Mouse (Mus musculus) stomach, embryonic 15.5 days (tissue): ENCODE results near the gene Tbkbp1. TPM values are rescaled to one million over a fixed set of nuclear protein-coding genes. Genes with fewer than 3 reads are reported as not detected.

ENCODE experiments used
- ATAC-seq: fragments of 200-750 bp; cut with Nextera tagmentation; 2 replicates; pipeline ENCODE4 v1.8.0; 2017; ENCODE audit warnings: low read depth, moderate number of reproducible peaks, moderate TSS enrichment; ENCODE audit not compliant: insufficient read depth, low FRiP score
- H3K27ac ChIP-seq: fragments of 300-500 bp; sonication (generic); 2 replicates; pipeline ENCODE4 v1.5.1; 2015; ENCODE audit warnings: mild to moderate bottlenecking, inconsistent platforms
- H3K27me3 ChIP-seq: fragments of 300-500 bp; sonication (generic); replicated peaks from 2 replicates; pipeline ENCODE4 v1.6.1; 2015; ENCODE audit warnings: inconsistent platforms
- H3K36me3 ChIP-seq: fragments of 300-500 bp; sonication (generic); 2 replicates; pipeline ENCODE4 v1.6.1; 2015; ENCODE audit warnings: inconsistent platforms
- H3K4me1 ChIP-seq: fragments of 300-500 bp; sonication (generic); 2 replicates; pipeline ENCODE4 v1.6.1; 2015; ENCODE audit warnings: inconsistent platforms
- H3K4me2 ChIP-seq: fragments of 300-500 bp; sonication (generic); 2 replicates; pipeline ENCODE4 v1.6.1; 2015; ENCODE audit warnings: mild to moderate bottlenecking, inconsistent platforms
- H3K4me3 ChIP-seq: fragments of 300-500 bp; sonication (generic); replicated peaks from 2 replicates; pipeline ENCODE4 v1.5.1; 2015; ENCODE audit warnings: inconsistent platforms
- H3K9ac ChIP-seq: fragments of 300-500 bp; sonication (generic); 2 replicates; pipeline ENCODE4 v1.6.1; 2015; ENCODE audit warnings: inconsistent platforms
- H3K9me3 ChIP-seq: fragments of 300-500 bp; sonication (generic); 2 replicates; pipeline ENCODE4 v1.6.1; 2016; ENCODE audit warnings: inconsistent platforms
- WGBS: fragments of 180-500 bp; shearing (Covaris S2); methylation state at CpG from one replicate; pipeline ENCODE4 v1.1.7; 2015; 5-methylcytosine and 5-hydroxymethylcytosine counted together
- polyA plus RNA-seq: library from polyadenylated mRNA; unstranded; fragments of >200 nt; fragmentation: Nextera tagmentation; extraction: Ambion mirVana; gene quantifications from 2 replicates; pipeline ENCODE4 v1.2.1, GENCODE M21; 2015

Tbkbp1 gene
- polyA plus RNA-seq, 1 experiment from 2014 or later, result 5.3 TPM

DNA sequence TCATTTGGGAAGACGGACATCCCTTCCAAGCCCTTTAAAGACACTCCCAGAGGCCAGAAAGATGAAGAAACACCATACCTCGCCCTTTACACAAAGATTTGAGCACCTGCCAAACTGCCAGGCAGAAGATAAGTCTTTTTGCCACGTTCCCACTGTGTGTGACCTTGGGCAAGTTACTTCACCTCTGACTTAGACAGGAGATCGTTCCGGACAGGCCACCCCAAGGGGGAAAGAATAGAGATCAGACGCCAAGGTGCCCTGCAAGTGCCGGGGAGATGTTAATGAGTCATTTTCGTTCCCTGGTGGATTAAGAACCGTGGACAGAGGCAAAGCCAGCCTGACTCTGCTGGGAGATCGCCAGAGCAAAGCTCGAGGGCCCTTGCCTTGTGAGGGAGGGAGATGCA, 730 bp upstream of the Tbkbp1 start:
- Histone ChIP-seq H3K4me3 (peak overlapping the region; percentile 75), H3K27ac (no peak overlapping the region), H3K9ac (no peak overlapping the region), H3K27me3 (no peaks in the 10 kb centered on the region), H3K4me2 (peak overlapping the region; percentile 93), H3K9me3 (no peaks in the 10 kb centered on the region), H3K4me1 (peaks cover 29% of the 10 kb centered on the region), H3K36me3 (0 out of 2 replicates have a peak, but pooled peaks cover under 1% of the 10 kb centered on the region)
- no peak for ATAC-seq
- 2% methylated on average over 11 of the region's 11 CpGs for WGBS

DNA sequence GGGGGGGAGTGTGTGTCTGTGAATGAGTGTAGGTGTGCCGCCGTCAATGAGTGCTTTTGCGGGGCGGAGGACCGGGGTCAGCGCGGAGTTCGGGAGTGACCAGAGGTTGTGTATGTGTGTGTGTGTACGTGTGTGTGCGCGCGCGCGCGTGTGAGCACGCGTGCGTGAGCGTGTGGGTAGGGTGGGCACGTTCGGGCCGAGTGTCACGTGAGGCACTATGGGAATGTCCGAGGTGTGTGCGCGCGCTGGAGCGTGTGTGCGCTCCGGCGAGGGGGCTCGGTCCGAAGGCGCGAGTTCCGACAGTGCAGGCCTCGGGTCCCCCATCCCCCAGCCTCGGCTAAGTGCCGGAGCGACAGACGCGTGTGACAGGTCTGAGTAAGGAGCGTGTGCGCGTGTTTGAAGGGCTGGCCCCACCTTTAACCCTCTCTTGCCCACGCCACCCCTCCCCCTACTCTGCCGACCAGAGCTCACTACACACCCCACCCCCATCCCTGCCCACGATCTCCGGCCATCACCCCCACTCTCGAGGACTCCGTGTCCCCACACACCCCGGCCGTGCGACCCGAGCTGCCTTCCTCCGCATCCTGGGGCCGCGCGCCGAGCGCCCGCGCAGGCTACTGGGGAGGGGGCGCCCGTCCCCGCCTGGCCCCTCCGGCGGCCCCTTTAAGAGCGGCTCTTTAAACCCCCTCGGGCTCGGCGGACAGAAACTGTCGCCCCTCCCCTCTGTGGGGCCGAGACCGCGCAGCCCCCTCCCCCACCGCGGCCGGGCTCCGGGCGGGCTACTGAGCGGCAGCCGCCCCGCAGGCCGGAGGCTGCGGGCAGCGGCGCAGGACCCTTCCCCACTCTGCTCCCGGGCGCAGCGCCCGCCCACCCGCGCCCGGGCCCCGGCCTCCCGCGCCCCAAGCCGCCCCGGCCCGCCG, 624 bp downstream of the Tbkbp1 start:
- under 1% methylated on average over 80 of the region's 102 CpGs for WGBS
- Histone ChIP-seq H3K4me1 (peaks cover 38% of the 10 kb centered on the region), H3K36me3 (0 out of 2 replicates have a peak, but pooled peaks cover 2% of the 10 kb centered on the region), H3K27ac (peak overlapping the region; percentile 78), H3K4me3 (peak overlapping the region; percentile 75), H3K9ac (peak overlapping the region; percentile 51), H3K9me3 (no peaks in the 10 kb centered on the region), H3K27me3 (no peaks in the 10 kb centered on the region), H3K4me2 (peak overlapping the region; percentile 93)
- ATAC-seq, result peak; percentile 56

DNA sequence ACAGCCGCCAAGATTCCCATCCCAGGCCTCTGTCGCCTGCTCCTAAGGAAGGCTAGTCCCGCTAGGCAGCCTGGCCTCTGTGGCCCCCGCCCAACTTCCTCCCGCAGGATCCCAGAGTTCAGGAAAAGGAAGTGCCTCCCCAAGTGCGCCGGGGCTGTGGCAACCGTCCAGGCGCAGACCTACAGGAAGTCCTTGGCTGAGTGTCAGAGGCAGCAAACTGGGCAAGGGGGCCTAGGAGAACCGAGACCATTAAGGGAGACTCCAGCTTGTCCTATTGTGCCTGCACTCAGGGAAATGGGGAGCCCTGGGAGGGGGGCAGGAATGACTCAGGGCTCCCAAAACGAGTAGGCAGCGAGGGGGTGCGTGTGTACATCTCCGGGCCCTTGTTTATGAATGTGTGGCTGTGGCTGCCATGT, 1.3 kb downstream of the Tbkbp1 start:
- Histone ChIP-seq H3K36me3 (0 out of 2 replicates have a peak, but pooled peaks cover 7% of the 10 kb centered on the region), H3K4me1 (peaks cover 38% of the 10 kb centered on the region), H3K27me3 (no peaks in the 10 kb centered on the region), H3K9ac (no peak overlapping the region), H3K27ac (peak overlapping the region; percentile 78), H3K9me3 (no peaks in the 10 kb centered on the region), H3K4me2 (peak overlapping the region; percentile 93), H3K4me3 (peak overlapping the region; percentile 75)
- ATAC-seq, result peak; percentile 37
- 2% methylated on average over 14 of the region's 14 CpGs for WGBS

DNA sequence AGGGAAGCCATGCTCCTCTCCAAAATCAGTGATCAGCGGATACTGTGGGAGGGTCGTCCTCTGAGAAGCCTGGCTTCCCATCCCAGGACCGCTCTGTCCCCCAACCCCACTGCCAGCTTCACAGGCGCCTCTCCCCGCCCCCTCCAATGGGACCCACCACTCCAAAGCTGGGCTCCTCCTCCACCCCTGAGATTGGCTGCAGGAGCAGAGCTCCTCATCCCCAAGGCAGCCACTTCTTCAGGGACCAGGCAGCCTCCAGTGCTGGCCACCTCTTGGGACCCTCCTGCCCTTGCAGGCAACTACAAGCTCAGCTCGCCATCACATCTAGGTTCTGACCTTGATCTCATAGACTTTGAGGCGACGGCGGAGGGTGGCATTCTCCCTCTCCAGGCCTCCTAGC, 2.3 kb downstream of the Tbkbp1 start:
- Histone ChIP-seq H3K4me3 (peak overlapping the region; percentile 75), H3K27ac (peak overlapping the region; percentile 78; the same call in 1 of the 2 replicates), H3K9ac (no peak overlapping the region), H3K9me3 (no peaks in the 10 kb centered on the region), H3K36me3 (0 out of 2 replicates have a peak, but pooled peaks cover 7% of the 10 kb centered on the region), H3K4me2 (peak overlapping the region; percentile 93), H3K27me3 (no peaks in the 10 kb centered on the region), H3K4me1 (peaks cover 38% of the 10 kb centered on the region)
- no peak for ATAC-seq
- WGBS, result 45% methylated on average over 9 of the region's 9 CpGs

DNA sequence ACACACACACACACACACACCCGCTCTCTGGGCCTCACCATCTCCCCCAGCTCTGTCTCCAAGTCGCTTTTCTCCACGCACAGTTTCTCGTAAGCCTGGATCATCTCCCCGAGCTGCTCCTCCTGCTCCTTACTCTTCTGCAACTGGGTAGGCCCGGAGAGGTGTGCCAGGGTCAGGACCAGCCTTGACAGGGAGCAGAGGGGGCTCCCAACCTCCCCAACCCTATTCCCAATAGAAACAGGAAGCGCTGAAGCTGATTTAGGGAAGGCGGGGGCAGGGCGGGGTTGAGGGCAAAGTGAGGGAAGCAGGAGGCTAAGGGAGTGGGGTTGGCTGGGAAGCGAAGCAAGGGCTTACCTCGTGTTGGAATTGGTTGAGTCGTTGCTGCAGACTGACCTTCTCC, 2.7 kb downstream of the Tbkbp1 start:
- Histone ChIP-seq H3K9ac (no peak overlapping the region), H3K36me3 (0 out of 2 replicates have a peak, but pooled peaks cover 7% of the 10 kb centered on the region), H3K27me3 (no peaks in the 10 kb centered on the region), H3K4me3 (peak overlapping the region; percentile 75), H3K4me2 (peak overlapping the region; percentile 93), H3K4me1 (peaks cover 38% of the 10 kb centered on the region), H3K27ac (no peak overlapping the region), H3K9me3 (no peaks in the 10 kb centered on the region)
- no peak for ATAC-seq
- 40% methylated on average over 12 of the region's 12 CpGs for WGBS

DNA sequence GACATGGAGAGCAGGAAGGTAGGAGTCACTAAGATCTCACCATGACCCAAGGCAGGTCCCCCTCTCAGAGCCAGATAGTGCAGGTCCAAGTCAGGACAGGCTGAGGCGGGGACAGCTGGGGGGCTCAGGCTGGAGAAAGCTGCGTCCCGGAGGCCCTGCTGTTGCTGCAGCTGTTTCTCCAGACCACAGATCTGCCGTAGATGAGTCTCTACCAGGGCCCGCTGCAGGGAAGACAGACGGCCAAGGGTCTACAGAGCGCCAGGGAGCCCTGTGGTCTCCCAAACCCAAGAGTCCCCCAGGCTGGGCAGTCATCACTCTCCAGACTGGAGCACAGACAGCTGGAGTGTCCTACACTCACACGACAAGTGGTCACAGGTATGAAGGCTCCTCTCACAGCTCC, 4.0 kb downstream of the Tbkbp1 start:
- Histone ChIP-seq H3K4me1 (peaks cover 31% of the 10 kb centered on the region), H3K4me3 (no peak overlapping the region), H3K9ac (no peak overlapping the region), H3K4me2 (no peak overlapping the region; the same call in 1 of the 2 replicates), H3K27ac (no peak overlapping the region), H3K9me3 (no peaks in the 10 kb centered on the region), H3K36me3 (0 out of 2 replicates have a peak, but pooled peaks cover 7% of the 10 kb centered on the region), H3K27me3 (no peaks in the 10 kb centered on the region)
- 72% methylated on average over 8 of the region's 8 CpGs for WGBS
- ATAC-seq, result no peak

DNA sequence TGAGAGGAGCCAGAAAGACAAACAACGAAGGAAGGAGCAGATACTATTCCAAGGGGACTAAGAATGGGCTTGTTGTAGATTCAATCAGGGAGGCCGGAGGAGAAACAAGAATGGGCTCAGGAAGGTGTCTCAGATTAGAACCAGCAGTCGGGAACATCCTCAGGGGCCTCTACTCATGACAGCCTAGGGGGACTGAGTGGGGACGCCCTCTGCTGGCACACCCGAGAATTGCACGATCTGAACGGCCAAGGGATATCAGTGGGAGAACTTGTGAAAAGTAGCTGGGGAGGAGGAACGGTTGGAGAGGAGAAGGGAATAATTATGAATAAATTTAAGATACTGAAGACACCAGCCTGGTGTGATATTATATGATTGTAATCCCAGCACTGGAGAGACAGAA, 4.6 kb downstream of the Tbkbp1 start:
- no peaks in the 10 kb centered on the region for H3K9me3 ChIP-seq
- H3K4me3 ChIP-seq, result no peak overlapping the region
- 0 out of 2 replicates have a peak, but pooled peaks cover 7% of the 10 kb centered on the region for H3K36me3 ChIP-seq
- ATAC-seq, result no peak
- H3K27me3 ChIP-seq, result no peaks in the 10 kb centered on the region
- H3K4me1 ChIP-seq, result peaks cover 25% of the 10 kb centered on the region
- H3K27ac ChIP-seq, result no peak overlapping the region
- H3K9ac ChIP-seq, result no peak overlapping the region
- peak overlapping the region; percentile 27 for H3K4me2 ChIP-seq
- WGBS, result 8% methylated on average over 8 of the region's 8 CpGs

DNA sequence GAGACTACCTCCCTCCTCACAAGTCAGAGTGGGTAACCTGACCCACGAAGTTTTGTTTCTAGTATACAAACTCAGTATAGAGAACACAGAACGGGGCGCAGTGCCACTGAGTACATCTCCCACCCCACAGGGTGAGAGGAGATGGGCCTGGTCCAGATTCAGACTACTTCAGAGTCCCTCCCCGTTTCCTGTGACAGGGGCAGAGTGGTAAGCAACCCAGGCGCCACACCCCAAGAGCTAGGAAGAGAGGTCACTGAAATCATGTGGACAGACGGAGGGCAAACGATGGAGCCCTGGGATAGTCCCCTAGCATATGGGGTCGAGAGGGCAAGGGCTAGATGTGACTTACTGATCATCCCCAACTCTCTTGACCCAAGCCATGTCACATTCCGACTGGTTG, 5.3 kb downstream of the Tbkbp1 start:
- 0 out of 2 replicates have a peak overlapping the region, but pooled peaks have one; percentile 27 for H3K4me2 ChIP-seq
- H3K9ac ChIP-seq, result no peak overlapping the region
- 0 out of 2 replicates have a peak, but pooled peaks cover 7% of the 10 kb centered on the region for H3K36me3 ChIP-seq
- ATAC-seq, result no peak
- no peak overlapping the region for H3K4me3 ChIP-seq
- no peaks in the 10 kb centered on the region for H3K27me3 ChIP-seq
- no peak overlapping the region for H3K27ac ChIP-seq
- peaks cover 22% of the 10 kb centered on the region for H3K4me1 ChIP-seq
- 52% methylated on average over 9 of the region's 9 CpGs for WGBS
- H3K9me3 ChIP-seq, result no peaks in the 10 kb centered on the region

DNA sequence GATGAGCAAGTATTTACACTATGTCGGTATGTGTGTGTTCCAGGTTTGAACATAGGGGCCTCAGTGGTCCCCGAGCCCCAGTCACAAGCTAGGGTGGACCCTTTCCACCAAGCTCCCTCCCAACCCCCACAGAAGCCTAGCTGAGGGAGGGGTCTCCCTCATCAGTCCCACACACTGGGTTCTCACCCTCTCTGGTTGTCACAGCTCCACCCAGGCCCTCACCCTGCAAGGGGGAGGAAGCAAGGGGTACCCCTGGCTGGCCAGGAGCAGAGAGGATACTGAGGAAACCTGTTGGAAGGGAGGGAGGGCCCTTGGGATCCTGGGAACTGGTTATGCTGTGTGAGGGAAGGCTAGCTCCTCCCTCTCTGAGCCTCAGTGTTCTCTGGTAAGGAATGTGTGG, 6.0 kb downstream of the Tbkbp1 start:
- 0 out of 2 replicates have a peak, but pooled peaks cover 7% of the 10 kb centered on the region for H3K36me3 ChIP-seq
- no peak overlapping the region for H3K4me3 ChIP-seq
- H3K27ac ChIP-seq, result no peak overlapping the region
- WGBS, result 58% methylated on average over 2 of the region's 2 CpGs
- no peak for ATAC-seq
- H3K4me1 ChIP-seq, result peaks cover 22% of the 10 kb centered on the region
- H3K9me3 ChIP-seq, result no peaks in the 10 kb centered on the region
- no peak overlapping the region for H3K9ac ChIP-seq
- no peak overlapping the region for H3K4me2 ChIP-seq
- H3K27me3 ChIP-seq, result peaks cover 4% of the 10 kb centered on the region; the same call in 1 of the 2 replicates

DNA sequence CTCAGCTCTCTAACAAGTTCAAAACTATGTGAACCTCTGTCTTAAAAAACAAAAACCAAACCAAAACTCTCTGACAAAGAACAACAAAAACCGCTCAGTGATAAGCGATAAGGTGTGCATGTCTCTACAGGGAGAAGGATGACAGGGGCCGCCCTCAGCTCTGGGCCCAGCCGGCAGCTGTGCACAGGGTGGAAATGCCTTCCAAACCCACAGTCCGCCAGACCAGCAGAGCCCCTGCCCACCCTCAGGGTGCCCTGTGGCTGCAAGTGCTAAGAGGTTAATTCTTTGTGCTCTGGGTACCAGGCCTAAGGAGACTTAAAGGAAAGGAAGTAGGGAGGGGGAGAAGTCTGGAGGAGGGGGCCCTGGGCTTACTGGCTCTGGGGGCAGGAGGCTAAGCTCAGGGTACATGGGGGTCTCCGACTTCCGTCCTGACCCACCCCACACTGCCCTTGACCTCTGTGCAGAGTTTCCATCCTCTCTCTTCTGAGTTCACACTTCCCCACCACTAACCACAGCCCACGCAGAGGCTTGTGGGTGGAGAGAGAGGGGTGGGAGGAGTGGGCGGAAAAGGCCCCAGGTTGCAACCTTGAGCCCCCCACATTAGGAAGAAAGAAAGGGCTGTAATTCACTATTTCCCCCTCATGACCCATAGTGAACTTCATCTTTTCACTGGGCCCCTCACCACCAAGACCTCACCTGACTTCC, 7.9 kb downstream of the Tbkbp1 start:
- Histone ChIP-seq H3K27ac (no peak overlapping the region), H3K9ac (no peak overlapping the region), H3K36me3 (0 out of 2 replicates have a peak, but pooled peaks cover 7% of the 10 kb centered on the region), H3K4me2 (no peak overlapping the region), H3K27me3 (peaks cover 12% of the 10 kb centered on the region; the same call in 1 of the 2 replicates), H3K4me1 (peaks cover 13% of the 10 kb centered on the region), H3K4me3 (no peak overlapping the region), H3K9me3 (no peaks in the 10 kb centered on the region)
- ATAC-seq, result no peak
- 68% methylated on average over 9 of the region's 9 CpGs for WGBS

DNA sequence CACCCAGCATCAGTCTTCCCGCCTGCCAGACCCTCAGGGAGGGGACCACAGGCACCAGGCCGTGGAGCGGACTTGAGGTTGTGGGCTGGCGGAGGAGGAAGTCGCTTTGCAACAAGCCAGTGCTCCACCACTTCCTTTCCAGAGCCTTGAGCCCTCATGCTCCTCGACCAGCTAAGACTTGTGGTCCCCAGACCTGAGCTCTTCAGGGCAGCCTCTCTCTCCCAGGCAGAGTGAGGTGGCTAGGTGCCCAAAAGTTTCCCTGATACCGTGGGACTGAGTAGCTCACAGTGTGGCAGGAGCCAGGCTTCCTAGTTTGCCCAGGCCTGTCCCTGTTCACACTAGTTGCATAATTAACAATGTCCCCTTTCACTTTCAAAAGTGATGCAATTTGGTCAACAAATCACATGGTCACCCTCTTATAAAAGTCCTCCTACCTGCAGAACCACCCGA, 9.1 kb downstream of the Tbkbp1 start:
- H3K9me3 ChIP-seq, result no peaks in the 10 kb centered on the region
- peaks cover 17% of the 10 kb centered on the region for H3K27me3 ChIP-seq
- H3K9ac ChIP-seq, result no peak overlapping the region
- peaks cover 13% of the 10 kb centered on the region for H3K4me1 ChIP-seq
- H3K27ac ChIP-seq, result no peak overlapping the region
- no peak overlapping the region for H3K4me2 ChIP-seq
- no peak overlapping the region for H3K4me3 ChIP-seq
- WGBS, result 60% methylated on average over 8 of the region's 8 CpGs
- no peak for ATAC-seq
- 0 out of 2 replicates have a peak, but pooled peaks cover 7% of the 10 kb centered on the region for H3K36me3 ChIP-seq
